Mouse (Mus musculus) lung, postnatal 0 days (tissue): ENCODE results near the gene Coq8b.

Experiments
- CTCF ChIP-seq: IDR thresholded peaks from 2 replicates; pipeline ENCODE4 v1.5.1; 2016; ENCODE audit warnings: antibody characterized with exemption, mild to moderate bottlenecking
- EP300 ChIP-seq: IDR thresholded peaks from 2 replicates; pipeline ENCODE4 v1.6.1; 2016; ENCODE audit warnings: antibody characterized with exemption, mild to moderate bottlenecking, control low read depth

GRCm38 (mm10) chr7:27238568-27238967, 5.7 kb downstream of the Coq8b start:
- TF ChIP-seq EP300 (no peak), CTCF (no peak)
